Mouse (Mus musculus) adrenal gland, postnatal 25 days (tissue): ENCODE results near the gene Kcnj1. TPM values are rescaled to one million over a fixed set of nuclear protein-coding genes. Genes with fewer than 3 reads are reported as not detected.

Source experiments
- DNase-seq: peaks from one replicate; pipeline ENCODE4 v3.0.0; 2021; ENCODE audit warnings: mixed read lengths
- total RNA-seq: library from RNA; stranded (reverse); gene quantifications from 2 replicates; pipeline ENCODE4 v1.2.3, GENCODE M21; 2021

Kcnj1 gene
- total RNA-seq, 1 experiment from 2014 or later, result not detected

DNA sequence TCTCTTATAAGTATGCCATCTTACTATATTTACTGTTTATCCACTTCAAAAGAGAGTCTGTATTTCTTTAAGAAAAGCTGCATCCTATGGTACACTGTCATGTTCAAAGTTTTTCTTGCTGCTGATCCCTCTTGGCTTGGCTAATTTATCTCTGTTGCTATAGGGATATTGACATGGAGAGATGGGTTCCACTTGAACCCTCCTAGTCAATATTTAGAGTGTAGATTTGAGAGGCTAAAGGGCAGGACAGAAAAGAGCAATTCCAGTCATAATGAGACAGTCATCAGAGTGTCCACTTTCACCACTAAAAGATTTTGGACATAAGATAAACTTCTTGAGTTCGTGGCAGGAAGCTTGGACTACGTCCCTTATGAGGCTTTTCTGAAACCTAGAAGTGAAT is 27.9 kb downstream of the Kcnj1 start:
- no peak for DNase-seq

DNA sequence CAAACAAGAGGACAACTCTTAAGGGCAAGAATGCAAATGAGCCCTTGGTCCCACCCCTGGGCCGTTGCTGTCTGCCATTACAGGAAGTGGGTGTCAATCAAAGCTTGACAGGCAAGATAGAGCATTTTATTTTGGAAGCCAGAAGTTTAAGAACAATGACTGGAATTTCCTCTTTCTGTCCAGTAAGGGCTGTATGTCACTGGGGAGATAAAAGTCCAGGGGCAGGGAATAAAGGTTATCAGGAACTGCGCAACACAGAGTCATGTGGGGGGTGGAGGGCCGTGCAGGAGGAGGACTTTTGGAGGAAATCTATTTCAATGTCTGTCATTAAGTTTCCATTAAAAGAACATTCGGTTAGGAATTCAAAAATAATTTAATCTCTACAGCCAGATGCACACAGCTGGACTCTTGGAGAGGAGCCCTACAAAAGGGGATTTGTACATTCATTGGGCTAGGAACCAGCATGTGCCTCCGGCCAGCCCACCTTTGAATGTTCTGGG is 28.4 kb downstream of the Kcnj1 start:
- no peak for DNase-seq

DNA sequence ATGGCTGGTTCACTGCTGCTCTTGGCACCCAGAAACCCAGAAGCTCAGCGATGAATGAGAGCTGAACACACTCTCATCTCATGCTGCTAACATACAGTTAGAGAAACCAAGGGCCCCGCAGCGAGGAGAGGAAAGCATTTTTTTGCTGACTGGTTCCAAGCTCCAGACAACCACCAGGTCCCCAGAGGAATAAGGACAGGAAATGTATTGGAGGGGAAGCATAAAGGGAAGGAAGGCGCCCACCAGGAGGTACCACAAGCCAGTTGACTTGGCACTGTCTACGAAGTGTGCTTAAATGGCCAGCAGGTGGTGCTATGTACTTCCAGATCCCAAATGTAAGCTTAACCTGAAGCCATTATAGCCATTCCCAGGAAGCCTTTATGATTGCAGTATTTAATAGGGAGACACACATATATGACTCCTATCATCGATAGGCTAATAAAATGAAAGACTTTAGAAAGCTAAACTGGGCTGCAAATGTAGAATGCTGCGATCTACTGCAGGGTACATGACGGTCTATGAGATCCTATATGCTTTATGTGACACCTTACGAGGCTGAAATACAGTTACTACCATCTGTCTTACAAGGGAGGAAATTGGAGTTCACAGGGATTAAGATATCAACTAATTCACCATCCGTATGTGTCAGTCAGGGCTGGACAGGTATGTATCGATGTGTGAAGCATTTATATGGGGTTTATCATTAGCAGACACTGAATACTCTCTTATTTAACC is 33.1 kb downstream of the Kcnj1 start:
- DNase-seq, result peak; percentile 29

DNA sequence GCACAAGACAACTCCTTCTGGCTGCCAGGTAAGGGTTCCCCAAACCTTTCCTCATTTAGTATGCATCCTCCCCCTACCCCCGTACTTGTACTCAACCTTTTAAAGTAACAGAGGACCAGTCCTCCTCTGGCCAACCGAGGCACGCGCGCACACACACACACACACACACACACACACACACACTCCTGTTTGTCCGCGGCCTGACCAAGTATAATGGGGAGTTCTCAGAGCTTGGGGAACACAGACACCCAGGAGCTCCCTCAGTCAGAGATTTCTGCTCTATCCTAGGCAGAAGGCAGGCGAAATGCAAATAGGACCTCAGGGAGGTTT is 36.4 kb downstream of the Kcnj1 start:
- no peak for DNase-seq

DNA sequence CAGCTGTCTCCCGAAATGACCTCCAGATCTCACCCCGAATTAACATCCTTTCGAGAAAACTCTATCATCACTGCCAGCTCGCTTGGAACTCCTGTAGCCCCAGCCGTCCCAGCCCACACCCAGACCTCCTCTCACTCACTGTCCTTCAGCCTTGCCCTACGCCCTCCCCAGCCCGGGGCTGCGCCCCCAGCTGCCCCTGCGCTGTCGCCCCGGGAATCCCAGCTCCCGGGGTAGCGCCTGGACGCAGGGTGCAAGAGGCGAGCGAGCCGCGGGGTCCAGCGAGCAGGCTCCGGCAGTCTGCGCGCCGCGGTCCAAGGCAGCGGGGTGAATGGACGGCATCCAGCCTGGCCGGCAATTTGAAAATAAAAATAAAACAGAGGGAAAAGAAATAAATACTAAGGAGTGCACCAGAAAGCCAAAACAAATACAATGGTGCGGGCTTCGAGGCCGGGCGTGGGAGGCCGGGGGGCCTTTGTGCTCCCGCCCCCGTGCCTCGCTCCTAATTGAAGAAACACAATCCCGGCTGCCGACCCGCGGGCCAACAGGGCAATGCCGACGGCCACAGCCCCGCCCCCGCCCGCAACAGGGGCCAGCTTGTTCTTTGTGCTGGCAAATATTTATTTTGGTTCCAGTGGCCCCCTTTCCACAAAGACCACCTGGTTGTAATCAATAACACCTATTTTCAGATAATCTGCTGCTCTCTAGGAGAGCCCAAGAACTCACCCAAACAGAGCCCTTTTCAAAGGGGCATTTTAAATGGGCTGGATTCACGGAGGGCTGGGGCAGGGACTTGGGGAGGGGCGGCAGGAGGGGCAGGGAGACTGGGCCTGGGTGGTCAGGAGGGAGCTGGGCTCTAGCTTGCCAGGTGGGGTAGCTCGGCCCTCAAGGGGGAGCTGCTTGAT is 37.0 kb downstream of the Kcnj1 start:
- peak; percentile 21 for DNase-seq

DNA sequence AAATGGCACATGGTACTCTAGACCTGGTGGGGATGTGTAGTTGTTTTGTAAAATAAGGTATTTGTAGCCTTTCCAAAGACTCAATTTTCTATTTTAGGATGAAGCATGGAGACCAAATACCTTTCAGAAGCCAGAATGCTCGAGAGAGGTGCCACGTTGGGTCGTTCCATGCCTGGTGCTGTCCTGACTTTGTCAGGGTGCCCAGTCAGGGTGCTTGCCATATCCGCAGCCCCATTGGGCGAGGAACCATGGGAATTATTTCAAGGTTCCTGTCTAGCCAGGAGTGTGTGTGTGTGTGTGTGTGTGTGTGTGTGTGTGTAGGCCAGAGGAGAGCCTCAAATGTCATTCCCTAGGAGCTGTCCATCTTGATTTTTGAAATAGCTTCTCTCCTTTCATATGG is 38.4 kb downstream of the Kcnj1 start:
- no peak for DNase-seq

DNA sequence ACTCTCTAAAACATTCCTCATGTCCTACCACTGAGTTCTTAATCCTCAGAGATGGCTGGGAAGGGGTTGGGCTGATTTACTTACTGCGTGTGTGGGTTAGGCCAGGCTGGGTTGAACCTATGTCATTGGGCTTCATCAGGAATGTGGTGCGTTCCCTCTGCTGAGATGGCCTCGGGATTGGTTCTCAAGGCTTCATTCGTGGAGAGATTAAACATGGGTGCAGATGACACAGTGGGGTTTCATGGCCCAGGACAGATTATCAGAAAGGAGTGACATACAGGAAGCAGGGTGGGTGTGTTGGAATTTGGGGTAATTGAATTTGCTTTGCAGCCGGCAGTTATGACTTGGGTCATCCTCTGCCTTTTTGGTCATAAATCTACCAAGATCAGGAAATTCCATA is 39.2 kb downstream of the Kcnj1 start:
- DNase-seq, result no peak

DNA sequence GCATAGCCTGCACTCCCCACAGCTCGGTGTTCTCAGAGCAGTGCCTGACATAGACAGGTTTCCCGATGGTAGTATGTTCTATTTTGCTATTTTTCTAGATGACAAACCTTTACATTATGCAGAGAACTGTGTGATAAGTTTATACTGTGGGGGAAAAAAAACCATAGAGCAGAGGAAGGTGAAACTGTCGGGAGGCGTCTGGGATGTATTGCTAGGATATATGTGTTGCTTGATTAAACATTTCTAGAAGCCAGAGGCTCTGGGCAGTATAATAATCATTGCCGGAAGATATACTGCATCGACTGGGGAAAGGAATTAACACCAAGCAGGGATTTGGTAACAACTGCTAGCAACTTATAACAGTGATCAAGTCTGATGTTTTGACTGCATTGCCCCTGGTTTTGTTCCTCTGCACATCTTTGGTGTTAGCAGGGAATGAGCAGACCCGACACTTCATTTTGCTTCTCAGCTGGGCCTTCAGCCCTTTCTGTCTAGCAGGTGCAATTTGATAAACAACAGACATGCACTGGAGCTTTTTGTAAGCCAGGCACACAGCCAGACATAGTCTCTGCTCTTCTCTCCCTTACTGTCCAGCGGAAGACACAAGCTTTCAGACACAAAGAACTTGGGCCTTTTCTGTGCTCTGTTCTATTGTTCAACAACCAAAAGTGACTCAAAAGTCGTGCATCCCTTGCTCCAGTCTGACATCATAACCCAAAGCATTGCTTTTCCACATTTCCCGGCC is 40.7 kb downstream of the Kcnj1 start:
- DNase-seq, result no peak

DNA sequence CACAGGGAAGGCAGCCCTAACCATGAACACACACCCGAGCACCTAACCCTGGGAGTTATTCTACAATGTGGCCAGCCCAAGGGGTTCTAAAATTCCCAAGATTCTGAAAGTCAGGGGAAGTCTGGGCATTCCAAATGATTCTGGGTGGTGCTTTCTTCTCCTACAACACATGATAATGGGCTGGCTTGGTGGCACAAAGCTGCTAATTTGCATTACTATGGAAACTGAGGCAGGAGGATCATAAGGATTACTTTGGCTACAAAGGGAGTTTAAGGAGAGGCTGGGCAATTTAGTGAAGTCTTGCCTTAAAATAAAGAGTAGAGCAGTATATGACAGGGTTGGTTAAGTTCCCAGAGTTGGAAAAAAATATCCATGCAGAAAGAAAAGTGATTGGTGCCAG is 42.7 kb downstream of the Kcnj1 start:
- DNase-seq, result no peak

DNA sequence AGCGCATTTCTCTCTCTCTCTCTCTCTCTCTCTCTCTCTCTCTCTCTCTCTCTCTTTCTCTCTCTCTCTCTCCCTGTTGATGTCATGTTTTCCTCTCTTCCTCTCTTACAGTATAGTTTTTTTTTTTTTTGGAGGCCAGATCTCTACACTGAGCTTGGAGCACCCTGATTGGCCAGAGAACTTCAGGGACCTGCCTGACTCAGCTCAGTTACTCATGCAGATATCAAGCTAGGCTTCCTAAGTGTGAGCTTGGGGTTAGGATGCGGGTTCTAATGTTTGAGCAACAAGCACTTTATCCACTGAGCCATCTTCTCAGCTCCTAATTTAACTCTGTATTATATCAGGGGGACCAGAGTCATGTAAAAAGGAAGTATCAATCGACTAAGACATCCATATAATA is 43.7 kb downstream of the Kcnj1 start:
- no peak for DNase-seq

DNA sequence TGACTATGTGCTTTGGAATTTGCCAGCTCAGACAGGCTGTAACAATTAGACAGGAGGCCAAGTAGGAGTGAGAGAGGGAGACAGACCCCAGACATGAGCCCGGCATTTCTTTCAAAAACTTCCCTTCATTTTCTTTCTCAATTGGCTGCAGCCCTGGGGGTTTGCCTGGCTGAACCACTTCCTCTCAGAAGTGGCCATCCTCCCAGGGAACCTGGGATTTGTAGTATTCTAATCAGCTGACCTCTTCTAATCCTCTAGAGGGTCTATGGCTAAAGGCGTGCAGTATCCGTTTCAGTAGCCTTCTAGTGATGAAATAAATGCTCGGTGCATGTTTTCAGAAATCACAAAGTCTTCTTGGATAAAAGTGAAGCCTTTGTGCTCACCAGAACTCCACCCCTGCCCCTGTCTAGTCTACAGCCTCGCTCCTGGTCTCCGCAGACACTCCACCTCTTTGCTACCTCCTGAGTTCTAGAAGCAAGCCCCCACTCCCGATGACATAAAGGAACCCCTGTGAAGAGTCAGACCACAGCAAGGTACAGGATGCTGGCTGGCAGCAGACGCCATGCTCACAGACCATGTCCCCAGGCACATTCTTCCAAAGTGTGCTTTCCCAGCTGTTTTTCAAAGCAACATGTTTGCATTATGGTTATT is 45.3 kb downstream of the Kcnj1 start:
- DNase-seq, result no peak

DNA sequence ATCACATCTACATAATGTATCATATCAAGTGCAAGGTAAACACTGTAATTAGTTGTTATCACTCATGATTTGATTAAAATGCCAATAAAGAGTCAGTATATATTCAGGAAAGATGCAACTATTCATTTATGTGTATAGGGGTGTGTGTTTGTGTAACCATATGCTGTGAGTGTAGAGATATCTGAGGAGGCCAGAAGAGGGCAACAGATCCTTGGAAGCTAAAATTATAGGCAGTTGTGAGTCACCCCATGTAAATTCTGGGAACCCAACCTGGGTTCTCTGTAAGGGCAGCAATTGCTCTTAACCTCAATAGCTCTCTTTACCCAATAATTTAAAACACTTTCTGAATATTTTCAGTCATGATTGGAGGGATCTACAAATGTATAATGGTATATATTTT is 48.4 kb downstream of the Kcnj1 start:
- DNase-seq, result no peak

DNA sequence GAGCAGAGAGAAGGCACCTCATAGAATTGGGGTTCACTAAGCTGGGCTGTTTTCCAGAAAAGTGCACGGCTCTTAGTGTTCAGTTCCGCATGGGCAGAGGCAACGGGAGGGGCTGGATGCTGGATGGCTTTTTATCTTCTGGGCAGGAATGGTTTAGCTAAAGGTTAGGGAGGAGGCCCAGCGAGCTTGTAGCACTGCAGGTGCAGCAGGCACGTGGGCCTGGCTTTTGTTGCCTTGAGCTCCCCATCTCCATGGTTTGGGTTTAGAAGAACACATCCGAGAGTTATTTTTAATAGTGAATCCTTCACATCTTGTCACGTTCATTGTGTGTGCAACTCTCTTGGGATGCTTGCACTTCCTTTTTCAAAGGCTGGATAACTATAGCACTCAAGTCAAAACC is 53.0 kb downstream of the Kcnj1 start:
- DNase-seq, result no peak

DNA sequence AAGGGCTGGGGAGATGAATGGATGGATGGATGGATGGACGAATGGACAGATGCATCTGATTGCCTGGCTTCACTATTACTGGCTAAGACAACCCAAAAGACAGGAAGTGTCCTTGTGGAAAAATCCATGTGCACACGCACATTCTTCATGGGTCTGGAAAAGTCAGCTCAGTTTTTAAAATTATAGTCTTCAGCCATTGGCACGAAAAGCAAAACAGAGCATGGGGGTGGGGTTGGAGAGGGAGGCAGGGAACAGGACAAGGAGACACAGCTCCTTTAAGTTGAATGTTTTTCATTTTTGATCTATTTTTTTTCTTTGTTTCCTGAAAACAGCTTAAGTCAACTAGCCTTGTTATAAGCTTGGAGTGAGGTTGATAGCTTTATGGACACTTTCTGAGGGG is 58.8 kb downstream of the Kcnj1 start:
- no peak for DNase-seq

DNA sequence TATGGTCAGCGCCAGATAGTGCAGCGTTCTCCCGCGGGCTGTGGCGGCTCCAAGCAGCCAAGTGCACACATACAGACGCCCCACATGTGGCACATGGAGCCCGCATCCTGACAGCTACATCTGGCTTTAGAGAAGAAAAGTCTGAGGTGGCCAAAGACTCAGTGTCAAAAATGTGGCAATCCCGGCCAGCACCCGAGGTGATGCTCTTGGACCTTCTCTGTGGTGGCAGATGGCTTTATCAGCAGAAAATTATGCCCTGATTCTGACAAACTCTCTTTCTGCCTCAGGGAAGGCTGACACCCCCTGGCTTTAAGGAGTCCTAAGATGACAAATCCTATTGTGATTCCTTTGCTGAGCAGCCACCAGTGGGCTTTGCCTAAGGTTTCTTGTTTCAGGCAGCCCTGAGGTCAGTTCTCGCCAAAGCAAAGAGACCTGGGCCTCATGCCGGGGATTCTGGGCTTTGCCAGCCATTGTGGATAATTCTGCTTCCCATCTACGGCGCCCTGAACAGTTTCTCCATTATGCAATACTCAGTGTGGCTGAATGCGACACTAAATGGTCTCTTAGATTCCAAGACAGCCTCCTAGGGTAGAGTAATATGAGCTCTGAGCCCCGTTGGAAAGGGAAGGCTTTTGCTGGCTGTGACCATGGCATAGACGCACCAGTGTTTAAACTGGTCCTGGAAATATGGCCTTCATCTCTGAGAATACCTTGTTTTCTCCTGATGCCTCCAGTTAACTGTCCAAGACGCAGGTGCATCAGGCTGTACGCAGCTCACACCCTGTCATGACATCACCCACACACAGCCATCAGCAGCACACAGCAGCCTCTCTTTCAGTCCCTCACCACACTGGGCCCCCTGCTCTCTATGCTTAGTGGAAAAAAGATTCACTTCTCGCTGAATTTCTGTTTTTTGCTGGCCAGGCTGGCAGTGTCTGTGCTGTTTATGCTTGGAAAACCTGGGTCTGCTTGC is 62.2 kb downstream of the Kcnj1 start:
- DNase-seq, result no peak

DNA sequence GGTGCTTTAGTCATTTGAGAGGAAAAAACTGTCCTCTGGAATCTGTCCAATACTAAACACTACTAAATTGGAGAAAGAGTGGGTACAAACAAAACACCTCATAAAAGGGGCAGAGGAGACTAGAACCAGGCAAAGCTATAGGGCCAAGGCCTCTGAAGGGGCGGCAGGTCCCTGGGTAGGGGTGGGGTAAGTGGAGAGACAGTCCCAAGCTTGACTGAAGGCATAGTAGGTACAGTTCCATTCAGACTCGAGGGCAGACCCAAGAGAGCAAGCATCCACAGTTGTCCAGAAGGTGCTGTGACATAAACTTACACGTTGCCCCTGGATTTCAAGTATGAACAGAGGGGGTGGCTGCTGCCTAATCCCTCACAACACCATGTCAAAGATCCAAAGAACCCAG is 70.8 kb downstream of the Kcnj1 start:
- DNase-seq, result no peak

DNA sequence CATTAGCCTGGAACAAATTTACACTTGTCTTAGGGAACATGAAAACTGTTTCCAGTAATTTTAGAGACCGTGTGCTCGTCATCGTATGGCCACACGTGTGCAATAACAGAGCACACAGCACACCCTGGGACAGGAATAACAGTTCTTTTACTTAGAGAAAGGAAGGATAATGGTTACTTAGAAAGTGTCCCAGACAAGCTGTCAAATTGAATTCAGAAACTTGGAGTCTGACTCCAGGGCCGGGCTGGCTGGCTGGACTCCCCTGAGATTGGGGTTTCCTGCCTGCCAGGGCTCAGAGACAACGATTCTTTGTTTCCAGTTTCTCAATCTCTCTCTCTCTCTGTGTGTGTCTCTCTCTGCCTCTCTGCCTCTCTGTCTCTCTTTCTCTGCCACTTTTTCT is 71.5 kb downstream of the Kcnj1 start:
- no peak for DNase-seq

DNA sequence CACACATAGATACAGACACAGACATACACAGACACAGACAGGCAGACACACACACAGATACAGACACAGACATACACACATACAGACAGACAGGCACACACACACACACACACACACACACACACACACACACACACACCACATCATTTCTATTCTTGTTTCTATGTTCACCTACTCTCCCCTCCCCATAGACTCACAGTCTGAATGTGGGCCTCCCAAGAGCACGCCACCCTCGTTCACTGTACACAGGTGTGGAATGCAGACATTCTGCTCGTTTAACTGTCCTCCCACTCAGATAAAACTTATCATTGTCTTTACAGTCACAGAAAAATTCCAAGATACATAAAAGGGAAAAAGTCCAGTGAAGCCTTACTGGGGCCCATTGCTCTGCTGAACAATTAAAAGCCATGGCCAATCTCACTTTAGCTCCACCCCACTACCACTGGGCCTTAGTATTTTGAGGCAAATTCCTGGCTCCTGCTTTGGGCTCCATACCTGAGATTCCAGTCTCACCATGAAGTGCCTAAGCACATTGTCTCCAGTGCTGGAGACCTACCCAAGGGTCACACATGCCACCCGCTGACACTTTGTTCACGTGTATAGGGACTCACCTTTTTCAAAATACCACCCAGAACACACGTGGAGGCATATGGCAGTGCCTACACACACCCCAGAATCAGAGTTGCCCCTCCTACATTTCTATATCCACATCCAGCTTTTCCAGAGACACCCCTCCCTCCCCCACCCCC is 72.3 kb downstream of the Kcnj1 start:
- DNase-seq, result no peak

DNA sequence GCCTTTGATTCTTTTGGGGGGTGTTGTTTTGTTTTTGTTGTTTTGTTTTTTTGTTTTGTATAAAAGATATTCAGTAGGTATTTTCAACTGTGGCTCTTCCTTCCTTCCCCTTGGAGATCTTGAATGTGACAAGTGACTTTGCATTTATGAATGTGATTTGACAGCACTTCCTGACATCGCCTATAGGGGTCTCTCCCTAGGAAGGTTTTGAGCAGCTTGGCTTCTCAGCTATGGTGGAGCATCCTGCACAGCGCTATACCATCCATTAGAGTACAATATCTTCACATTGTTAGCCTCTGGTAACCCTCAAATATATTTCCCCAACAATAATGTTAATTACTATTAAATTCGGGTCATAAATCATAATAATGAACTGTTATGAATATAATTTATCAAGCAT is 73.5 kb downstream of the Kcnj1 start:
- DNase-seq, result no peak

DNA sequence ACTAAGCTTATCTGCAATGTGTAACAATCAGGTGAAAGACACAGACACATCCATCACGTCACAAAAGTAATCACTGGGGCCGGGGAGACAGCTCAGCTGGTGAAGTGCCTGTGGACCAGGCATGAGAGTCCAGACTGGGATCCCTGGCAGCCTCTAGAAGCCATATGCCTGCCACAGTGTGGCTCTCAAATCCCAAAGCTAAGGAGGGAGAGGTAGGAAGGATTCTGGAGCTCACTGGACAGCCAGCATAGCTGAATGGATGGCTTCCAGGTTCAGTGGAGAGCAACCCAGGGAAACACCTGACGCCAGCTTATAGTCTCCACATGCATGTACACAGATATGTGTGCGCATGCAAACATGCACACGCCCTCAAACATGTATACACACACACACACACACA is 76.5 kb downstream of the Kcnj1 start:
- no peak for DNase-seq
